Mouse (Mus musculus) cerebellum, adult (tissue): ENCODE data around the gene Lrrc1.

Experiments used
- ATAC-seq: cut with Nextera tagmentation; 2 replicates; pipeline ENCODE4 v1.9.2; 2017; ENCODE audit warnings: mild to moderate bottlenecking, moderate library complexity, mixed read lengths; ENCODE audit not compliant: insufficient number of reproducible peaks, low FRiP score, low TSS enrichment

Gene Lrrc1

GRCm38 (mm10) chr9:77402971-77403370, 141.7 kb downstream of the Lrrc1 start:
- no peak for ATAC-seq

GRCm38 (mm10) chr9:77399801-77400200, 144.9 kb downstream of the Lrrc1 start:
- no peak for ATAC-seq

GRCm38 (mm10) chr9:77398856-77399631, 145.6 kb downstream of the Lrrc1 start:
- no peak for ATAC-seq

GRCm38 (mm10) chr9:77397027-77397426, 147.6 kb downstream of the Lrrc1 start:
- ATAC-seq: no peak

- no peak for ATAC-seq
Measured at GRCm38 (mm10) chr9:77391248-77391647, 153.4 kb downstream of the Lrrc1 start.

GRCm38 (mm10) chr9:77388956-77389355, 155.7 kb downstream of the Lrrc1 start:
- no peak for ATAC-seq

GRCm38 (mm10) chr9:77386751-77387150, 157.9 kb downstream of the Lrrc1 start:
- no peak for ATAC-seq

GRCm38 (mm10) chr9:77385611-77386010, 159.1 kb downstream of the Lrrc1 start:
- no peak for ATAC-seq

GRCm38 (mm10) chr9:77384651-77385050, 160.0 kb downstream of the Lrrc1 start:
- ATAC-seq: no peak

- no peak for ATAC-seq
Measured at GRCm38 (mm10) chr9:77383951-77384350, 160.7 kb downstream of the Lrrc1 start.

GRCm38 (mm10) chr9:77382514-77382913, 162.2 kb downstream of the Lrrc1 start:
- no peak for ATAC-seq

GRCm38 (mm10) chr9:77381565-77381964, 163.1 kb downstream of the Lrrc1 start:
- ATAC-seq: no peak
